Mouse (Mus musculus): ENCODE measurements at regions not wholly inside any gene's neighbourhood (a gene's known extent, or its start where the extent isn't known, plus 50 kb on each side); places are given as distances from the start of the nearest gene placed in this dataset.

- Histone ChIP-seq H3K36me3 (no peaks in the 10 kb centered on the region), H3K4me2 (replicated peaks) (no peak overlapping the region), H3K27me3 (no peaks in the 10 kb centered on the region), H3K9ac (replicated peaks) (no peak overlapping the region), H3K27ac (no peak overlapping the region), H3K4me3 (replicated peaks) (no peak overlapping the region), H3K4me1 (replicated peaks) (no peaks in the 10 kb centered on the region), H3K9me3 (no peaks in the 10 kb centered on the region)
- no peak for ATAC-seq
- 94% methylated on average over 5 of the region's 5 CpGs for WGBS
Measured at GRCm38 (mm10) chr13:3752334-3752733, 51.8 kb downstream of the Calml3 start.

GRCm38 (mm10) chr13:3751222-3751621, 52.9 kb downstream of the Calml3 start:
- H3K9me3 ChIP-seq, result no peaks in the 10 kb centered on the region
- 83% methylated on average over 1 of the region's 1 CpGs for WGBS
- no peaks in the 10 kb centered on the region for H3K36me3 ChIP-seq
- no peak overlapping the region for H3K4me2 ChIP-seq (replicated peaks)
- no peaks in the 10 kb centered on the region for H3K4me1 ChIP-seq (replicated peaks)
- H3K4me3 ChIP-seq (replicated peaks), result no peak overlapping the region
- H3K9ac ChIP-seq (replicated peaks), result no peak overlapping the region
- no peak for ATAC-seq
- no peak overlapping the region for H3K27ac ChIP-seq
- H3K27me3 ChIP-seq, result no peaks in the 10 kb centered on the region

GRCm38 (mm10) chr13:3750756-3751155, 53.4 kb downstream of the Calml3 start:
- no peak for ATAC-seq
- no peak overlapping the region for H3K4me3 ChIP-seq (replicated peaks)
- no peak overlapping the region for H3K4me2 ChIP-seq (replicated peaks)
- H3K27me3 ChIP-seq, result no peaks in the 10 kb centered on the region
- no peaks in the 10 kb centered on the region for H3K36me3 ChIP-seq
- H3K4me1 ChIP-seq (replicated peaks), result no peaks in the 10 kb centered on the region
- no peaks in the 10 kb centered on the region for H3K9me3 ChIP-seq
- H3K9ac ChIP-seq (replicated peaks), result no peak overlapping the region
- no peak overlapping the region for H3K27ac ChIP-seq
- 73% methylated on average over 1 of the region's 1 CpGs for WGBS

GRCm38 (mm10) chr13:3749646-3750045, 54.5 kb downstream of the Calml3 start:
- no peak overlapping the region for H3K27ac ChIP-seq
- no peak; the same call in 1 of the 2 replicates for ATAC-seq
- WGBS, result 88% methylated on average over 3 of the region's 3 CpGs
- H3K4me1 ChIP-seq (replicated peaks), result no peaks in the 10 kb centered on the region
- H3K9ac ChIP-seq (replicated peaks), result no peak overlapping the region
- H3K4me2 ChIP-seq (replicated peaks), result no peak overlapping the region
- no peaks in the 10 kb centered on the region for H3K9me3 ChIP-seq
- no peaks in the 10 kb centered on the region for H3K27me3 ChIP-seq
- no peaks in the 10 kb centered on the region for H3K36me3 ChIP-seq
- no peak overlapping the region for H3K4me3 ChIP-seq (replicated peaks)

GRCm38 (mm10) chr13:3748859-3749258, 55.3 kb downstream of the Calml3 start:
- H3K4me1 ChIP-seq (replicated peaks), result no peaks in the 10 kb centered on the region
- no peak for ATAC-seq
- no peak overlapping the region for H3K4me3 ChIP-seq (replicated peaks)
- 91% methylated on average over 5 of the region's 5 CpGs for WGBS
- H3K4me2 ChIP-seq (replicated peaks), result no peak overlapping the region
- H3K27me3 ChIP-seq, result no peaks in the 10 kb centered on the region
- no peaks in the 10 kb centered on the region for H3K36me3 ChIP-seq
- H3K27ac ChIP-seq, result no peak overlapping the region
- no peaks in the 10 kb centered on the region for H3K9me3 ChIP-seq
- no peak overlapping the region for H3K9ac ChIP-seq (replicated peaks)

GRCm38 (mm10) chr13:3746524-3746923, 57.6 kb downstream of the Calml3 start:
- 38% methylated on average over 10 of the region's 10 CpGs for WGBS
- H3K4me1 ChIP-seq (replicated peaks), result peaks cover 16% of the 10 kb centered on the region
- no peak for ATAC-seq
- H3K4me2 ChIP-seq (replicated peaks), result 0 out of 2 replicates have a peak overlapping the region, but pooled peaks have one; percentile 22
- H3K9ac ChIP-seq (replicated peaks), result no peak overlapping the region
- no peaks in the 10 kb centered on the region for H3K9me3 ChIP-seq
- no peak overlapping the region for H3K4me3 ChIP-seq (replicated peaks)
- H3K27ac ChIP-seq, result no peak overlapping the region
- no peaks in the 10 kb centered on the region for H3K27me3 ChIP-seq
- H3K36me3 ChIP-seq, result no peaks in the 10 kb centered on the region

- Histone ChIP-seq H3K27me3 (no peaks in the 10 kb centered on the region), H3K27ac (no peak overlapping the region), H3K9me3 (no peaks in the 10 kb centered on the region), H3K9ac (replicated peaks) (no peak overlapping the region), H3K4me3 (replicated peaks) (no peak overlapping the region), H3K4me2 (replicated peaks) (no peak overlapping the region), H3K4me1 (replicated peaks) (peaks cover 16% of the 10 kb centered on the region), H3K36me3 (no peaks in the 10 kb centered on the region)
- 83% methylated on average over 3 of the region's 3 CpGs for WGBS
- ATAC-seq, result no peak
Measured at GRCm38 (mm10) chr13:3744870-3745269, 59.2 kb downstream of the Calml3 start.

GRCm38 (mm10) chr13:3743692-3744457, 60.2 kb downstream of the Calml3 start:
- WGBS, result 94% methylated on average over 6 of the region's 6 CpGs
- Histone ChIP-seq H3K4me2 (replicated peaks) (no peak overlapping the region), H3K36me3 (no peaks in the 10 kb centered on the region), H3K27me3 (no peaks in the 10 kb centered on the region), H3K4me3 (replicated peaks) (no peak overlapping the region), H3K27ac (no peak overlapping the region), H3K9me3 (no peaks in the 10 kb centered on the region), H3K4me1 (replicated peaks) (peaks cover 16% of the 10 kb centered on the region), H3K9ac (replicated peaks) (no peak overlapping the region)
- no peak for ATAC-seq

- no peaks in the 10 kb centered on the region for H3K9me3 ChIP-seq
- ATAC-seq, result peak; percentile 74
- no peak overlapping the region for H3K9ac ChIP-seq (replicated peaks)
- no peak overlapping the region for H3K4me3 ChIP-seq (replicated peaks)
- WGBS, result 61% methylated on average over 4 of the region's 4 CpGs
- no peaks in the 10 kb centered on the region for H3K36me3 ChIP-seq
- H3K27ac ChIP-seq, result no peak overlapping the region
- peaks cover 16% of the 10 kb centered on the region for H3K4me1 ChIP-seq (replicated peaks)
- H3K4me2 ChIP-seq (replicated peaks), result no peak overlapping the region
- H3K27me3 ChIP-seq, result no peaks in the 10 kb centered on the region
Measured at GRCm38 (mm10) chr13:3742763-3743401, 61.2 kb downstream of the Calml3 start.

- peak; percentile 77 for ATAC-seq
- H3K4me3 ChIP-seq (replicated peaks), result no peak overlapping the region
- WGBS, result 58% methylated on average over 2 of the region's 2 CpGs
- no peak overlapping the region for H3K27ac ChIP-seq
- H3K36me3 ChIP-seq, result no peaks in the 10 kb centered on the region
- H3K9ac ChIP-seq (replicated peaks), result no peak overlapping the region
- H3K27me3 ChIP-seq, result no peaks in the 10 kb centered on the region
- peaks cover 16% of the 10 kb centered on the region for H3K4me1 ChIP-seq (replicated peaks)
- no peak overlapping the region for H3K4me2 ChIP-seq (replicated peaks)
- no peaks in the 10 kb centered on the region for H3K9me3 ChIP-seq
Measured at GRCm38 (mm10) chr13:3742094-3742730, 61.9 kb downstream of the Calml3 start.

GRCm38 (mm10) chr13:3730699-3731021, 73.5 kb downstream of the Calml3 start:
- ATAC-seq, result peak; percentile 73
- Histone ChIP-seq H3K4me1 (replicated peaks) (peaks cover 8% of the 10 kb centered on the region), H3K36me3 (no peaks in the 10 kb centered on the region), H3K27me3 (no peaks in the 10 kb centered on the region), H3K4me3 (replicated peaks) (no peak overlapping the region), H3K4me2 (replicated peaks) (no peak overlapping the region), H3K9ac (replicated peaks) (no peak overlapping the region), H3K27ac (no peak overlapping the region), H3K9me3 (no peaks in the 10 kb centered on the region)
- 3% methylated on average over 2 of the region's 2 CpGs for WGBS

- Histone ChIP-seq H3K4me2 (replicated peaks) (no peak overlapping the region), H3K36me3 (no peaks in the 10 kb centered on the region)
Measured at GRCm38 (mm10) chr13:3729926-3730698, 74.0 kb downstream of the Calml3 start.

More at GRCm38 (mm10) chr13:3729926-3730698, 74.0 kb downstream of the Calml3 start:
- Histone ChIP-seq H3K27me3 (no peaks in the 10 kb centered on the region), H3K9me3 (no peaks in the 10 kb centered on the region), H3K4me3 (replicated peaks) (no peak overlapping the region), H3K9ac (replicated peaks) (0 out of 2 replicates have a peak overlapping the region, but pooled peaks have one; percentile 19), H3K4me1 (replicated peaks) (peaks cover 8% of the 10 kb centered on the region), H3K27ac (0 out of 2 replicates have a peak overlapping the region, but pooled peaks have one; percentile 39)
- 0% methylated on average over 3 of the region's 3 CpGs for WGBS
- peak; percentile 84 for ATAC-seq
